Mouse (Mus musculus) kidney, adult 18-20 months (tissue): ENCODE measurements around the gene Msi2.

ENCODE experiments used
- DNase-seq: peaks from one replicate; pipeline ENCODE4 v3.0.0; 2021

The Msi2 gene

DNA sequence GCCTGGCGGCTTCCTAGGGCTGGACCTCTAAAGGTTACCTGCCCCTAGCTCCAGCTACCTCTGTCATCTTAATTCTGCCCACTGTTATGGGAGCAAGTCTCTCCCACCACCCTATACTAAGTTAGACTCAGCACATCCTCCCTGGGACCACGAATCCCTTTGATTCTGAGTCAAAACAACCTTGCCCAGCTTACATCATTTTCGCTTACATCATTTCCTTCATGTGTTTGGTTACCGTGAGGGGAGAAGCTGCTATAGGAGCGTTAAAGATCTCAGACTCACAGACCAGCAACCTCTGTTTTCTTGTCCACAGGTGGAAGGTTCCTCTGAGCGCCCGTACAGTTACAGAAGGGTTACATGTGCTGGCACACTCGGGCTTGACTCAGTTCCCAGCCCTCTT is 288.0 kb downstream of the Msi2 start:
- no peak for DNase-seq

DNA sequence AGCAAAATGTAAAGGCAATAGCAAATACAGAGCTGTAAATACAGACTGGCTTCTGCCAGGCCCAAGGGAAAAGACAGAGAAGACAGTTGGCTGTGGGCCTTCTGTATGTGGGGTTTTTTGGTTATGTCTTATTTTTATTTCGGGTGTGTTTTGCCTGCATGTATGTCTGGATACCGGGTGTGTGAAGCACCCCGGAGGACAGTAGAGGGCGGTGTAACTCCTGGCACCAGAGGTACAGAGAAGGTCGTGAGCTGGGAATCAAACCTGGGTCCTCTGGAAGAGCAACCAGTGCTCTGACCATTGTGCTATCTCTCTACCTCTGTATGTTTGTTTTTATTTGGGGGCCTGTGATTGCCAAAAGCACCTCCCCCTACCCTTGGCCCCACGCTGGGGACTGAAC is 288.6 kb downstream of the Msi2 start:
- no peak for DNase-seq

DNA sequence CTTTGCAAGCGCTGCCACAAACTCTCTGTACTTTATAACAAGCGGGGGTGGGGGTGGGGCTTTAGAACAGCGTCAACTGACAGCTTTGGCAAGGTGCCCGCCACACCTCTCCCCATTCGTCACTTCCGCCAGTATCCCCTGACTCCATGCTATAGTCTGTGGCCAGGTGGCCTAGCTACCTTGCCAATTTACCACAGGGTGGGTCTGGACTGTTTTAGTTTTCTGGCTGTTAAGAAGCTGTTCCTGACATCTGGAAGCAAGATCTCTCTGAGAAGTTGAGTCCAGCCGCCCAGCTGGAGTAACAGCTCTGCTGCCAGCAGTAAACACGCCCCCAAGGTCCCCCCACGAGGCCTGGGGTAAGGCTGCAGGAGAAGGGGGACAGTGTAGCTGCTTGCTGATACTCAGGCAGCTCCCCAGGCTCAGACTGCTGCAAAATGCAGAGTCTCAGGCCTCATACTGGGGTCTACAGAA is 292.6 kb downstream of the Msi2 start:
- no peak for DNase-seq

DNA sequence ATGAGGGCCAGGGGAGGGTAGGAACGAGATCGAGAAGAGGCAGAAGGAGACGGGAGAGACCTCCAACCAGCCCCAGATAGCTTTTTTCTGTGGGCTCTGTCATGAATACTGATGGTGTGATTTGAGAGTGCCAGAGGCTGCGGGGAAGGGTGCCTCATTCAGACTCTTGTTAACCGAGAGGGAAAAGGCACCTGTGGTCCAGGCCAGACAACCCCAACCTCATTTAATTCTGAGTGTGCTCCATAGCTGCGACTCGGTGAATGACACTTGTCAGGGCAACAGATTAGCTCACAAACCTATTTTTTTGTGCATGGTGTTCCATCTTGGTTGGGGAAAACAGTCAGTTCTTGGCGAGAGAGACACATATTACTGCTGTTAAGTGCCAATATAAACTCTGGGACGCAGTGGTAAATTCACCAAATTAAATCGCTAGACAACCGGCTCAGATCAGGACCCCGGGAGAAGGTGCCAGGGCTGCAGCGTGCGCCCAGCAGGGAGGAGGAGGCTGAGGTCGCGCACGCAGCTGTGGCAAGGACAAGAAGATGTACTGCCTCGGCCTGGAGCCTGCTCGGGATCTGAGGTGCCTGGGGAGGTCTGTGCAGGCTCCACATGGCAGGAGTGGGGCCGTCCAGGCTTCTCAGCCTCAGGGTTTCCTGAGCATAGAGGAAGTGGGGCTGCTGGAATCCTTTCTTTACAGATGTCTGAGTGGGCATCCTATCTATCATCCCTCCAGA is 294.1 kb downstream of the Msi2 start:
- DNase-seq = no peak

DNA sequence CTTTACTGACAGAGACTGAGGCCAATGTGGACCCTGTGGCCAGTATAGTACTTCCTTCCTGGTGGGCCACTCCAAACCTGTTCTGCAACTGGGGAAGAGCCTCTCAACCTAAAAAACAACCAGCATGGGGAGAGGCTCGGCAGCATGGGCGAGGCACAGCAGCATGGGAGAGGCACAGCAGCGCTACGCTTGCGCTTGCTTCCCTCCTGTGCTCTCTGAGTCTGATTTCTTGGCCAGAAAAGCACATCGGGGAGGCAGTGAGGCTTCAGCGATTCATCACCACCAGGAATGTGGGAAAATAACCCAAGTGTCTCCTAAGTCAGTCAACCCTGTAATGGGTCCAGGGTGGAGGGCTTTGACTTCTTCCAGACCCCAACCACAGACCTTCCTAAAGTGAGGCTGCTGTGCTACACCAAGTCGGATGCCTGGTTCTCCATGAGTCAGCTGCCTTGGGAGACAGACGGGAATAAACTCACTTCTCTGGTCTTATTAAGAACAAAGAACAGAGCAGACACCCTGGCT is 297.2 kb downstream of the Msi2 start:
- no peak for DNase-seq

DNA sequence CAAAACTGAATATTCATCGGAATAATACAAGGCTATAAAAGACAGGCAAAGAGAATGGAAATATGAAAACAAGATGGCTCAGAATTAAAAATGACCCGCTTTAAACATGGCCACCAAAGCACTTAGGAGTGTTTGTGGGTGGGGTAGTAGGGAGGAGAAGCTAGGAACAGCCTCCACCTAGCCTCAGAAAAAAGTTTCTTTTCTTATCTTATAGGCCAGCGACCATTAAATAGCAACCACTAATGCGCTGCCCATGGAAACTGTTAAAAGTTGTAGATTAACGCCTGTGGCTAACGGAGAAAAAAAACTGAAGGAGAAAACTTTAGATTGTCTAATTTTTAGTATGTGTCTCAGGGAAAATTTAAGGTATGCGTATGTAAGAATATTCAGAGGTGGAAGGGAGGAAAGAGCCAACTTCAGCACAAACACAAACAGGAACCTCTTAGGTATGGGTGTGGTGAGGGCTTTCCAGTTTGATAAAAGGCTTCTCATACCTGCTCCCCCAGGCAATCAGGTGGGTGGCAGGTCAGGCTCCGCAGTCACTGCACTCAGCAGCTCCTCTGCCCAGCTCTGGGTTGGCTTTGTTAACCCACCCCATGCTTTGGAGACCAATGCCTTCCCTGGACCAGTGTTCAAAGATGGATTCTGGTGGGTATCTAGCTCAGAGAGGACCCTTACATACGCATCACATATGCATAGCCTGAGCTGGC is 298.5 kb downstream of the Msi2 start:
- no peak for DNase-seq

DNA sequence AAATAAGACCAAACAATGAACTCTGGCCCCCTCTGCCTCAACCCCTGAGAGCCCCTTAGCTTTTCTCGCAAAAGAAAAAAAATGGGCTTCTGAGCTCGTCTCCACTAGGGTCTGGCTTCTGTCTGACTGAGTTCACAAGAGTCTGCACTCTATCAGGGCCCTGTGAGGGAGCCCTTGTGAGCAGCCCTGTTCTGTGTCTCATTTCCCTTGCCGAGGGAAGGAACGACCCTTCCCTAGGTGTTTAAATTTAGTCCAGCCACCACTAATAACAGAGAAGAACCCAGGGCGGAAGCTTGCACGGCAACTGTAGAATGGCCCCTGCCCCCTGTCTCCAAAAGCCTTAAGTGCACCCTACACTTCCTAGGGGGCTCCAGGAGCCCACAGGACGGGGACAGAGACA is 299.2 kb downstream of the Msi2 start:
- DNase-seq = no peak

DNA sequence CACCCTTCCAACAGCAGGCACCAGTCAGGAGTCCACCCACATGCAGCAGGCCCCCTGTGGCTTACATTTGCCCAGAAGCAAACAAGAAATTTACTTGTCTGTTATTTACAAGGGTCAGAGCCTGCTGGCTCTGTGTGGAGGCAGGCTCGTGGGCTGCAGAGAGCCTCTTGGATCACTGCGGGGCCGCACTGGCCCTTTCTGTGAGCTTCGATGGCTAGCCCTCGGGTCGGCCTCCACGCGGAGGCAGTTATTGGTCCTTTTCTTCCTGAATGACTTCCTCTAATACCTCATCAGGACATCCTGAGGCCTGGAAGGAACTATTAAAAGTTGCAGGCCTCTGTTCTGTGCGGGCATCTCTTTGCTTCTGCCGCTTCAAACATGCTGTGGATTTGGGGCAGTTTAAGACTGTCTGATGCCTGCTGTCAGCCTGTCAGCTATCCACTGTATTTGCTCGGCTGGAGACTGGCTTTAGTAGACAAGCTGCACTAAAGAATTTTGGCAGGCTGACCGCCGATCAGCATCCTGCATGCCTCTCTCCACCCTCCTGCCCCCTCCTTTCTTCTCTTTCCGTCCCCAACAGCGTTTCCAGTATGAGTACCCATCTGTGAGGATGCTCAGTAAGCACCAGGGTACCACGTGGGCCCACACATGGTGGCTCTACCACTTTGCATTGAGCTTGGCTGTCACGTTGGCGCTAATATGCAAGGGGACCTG is 304.0 kb downstream of the Msi2 start:
- no peak for DNase-seq

DNA sequence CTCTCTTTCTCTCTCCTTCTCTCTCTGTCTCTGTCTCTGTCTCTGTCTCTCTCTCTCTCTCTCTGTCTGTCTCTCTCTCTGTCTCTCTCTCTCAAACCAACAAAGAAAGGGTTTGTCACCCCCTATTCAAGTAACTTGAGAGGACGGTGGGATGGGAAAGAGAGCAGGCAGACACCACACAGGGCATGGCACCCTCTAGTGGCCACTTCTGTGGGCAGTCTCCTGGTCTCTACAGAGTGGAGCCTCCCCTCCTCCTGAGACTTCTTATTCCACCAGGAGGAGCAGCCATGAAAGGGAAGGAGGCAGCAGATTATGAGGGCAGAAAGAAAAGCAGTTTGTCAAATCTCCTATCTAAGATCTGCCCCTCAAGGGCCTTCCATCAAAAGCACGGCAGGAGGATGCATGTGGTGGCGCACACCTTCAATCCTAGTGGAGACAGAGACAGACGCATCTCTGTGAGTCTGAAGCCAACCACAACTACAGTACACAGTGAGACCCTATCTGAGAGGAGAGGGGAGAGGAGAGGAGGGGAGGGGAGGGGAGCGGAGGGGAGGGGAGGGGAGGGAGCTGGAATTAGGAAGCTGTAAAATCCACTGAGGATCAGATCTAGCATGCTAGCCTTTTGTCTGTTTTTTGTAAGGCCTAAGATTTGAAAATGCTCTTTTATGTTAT is 305.8 kb downstream of the Msi2 start:
- peak; percentile 73 for DNase-seq

DNA sequence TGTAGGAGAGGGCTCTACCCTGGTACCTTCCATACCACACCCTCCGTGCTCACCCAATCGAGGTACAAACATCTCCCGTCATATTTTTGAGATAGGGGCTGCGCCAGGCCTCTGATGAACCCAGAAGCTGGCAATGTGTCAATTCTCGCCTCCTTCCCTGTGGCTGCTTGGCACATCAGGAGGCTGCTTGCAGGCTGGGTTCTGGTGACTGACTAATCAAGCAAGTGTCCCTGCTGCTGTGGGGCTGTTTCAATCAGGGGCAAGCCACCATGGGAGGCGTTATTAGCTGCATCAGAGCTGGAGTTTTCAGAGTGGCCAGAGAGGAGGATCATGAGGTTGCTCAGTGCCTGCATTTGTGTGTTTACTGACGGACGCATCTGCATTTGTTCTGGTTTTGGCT is 310.0 kb downstream of the Msi2 start:
- no peak for DNase-seq

DNA sequence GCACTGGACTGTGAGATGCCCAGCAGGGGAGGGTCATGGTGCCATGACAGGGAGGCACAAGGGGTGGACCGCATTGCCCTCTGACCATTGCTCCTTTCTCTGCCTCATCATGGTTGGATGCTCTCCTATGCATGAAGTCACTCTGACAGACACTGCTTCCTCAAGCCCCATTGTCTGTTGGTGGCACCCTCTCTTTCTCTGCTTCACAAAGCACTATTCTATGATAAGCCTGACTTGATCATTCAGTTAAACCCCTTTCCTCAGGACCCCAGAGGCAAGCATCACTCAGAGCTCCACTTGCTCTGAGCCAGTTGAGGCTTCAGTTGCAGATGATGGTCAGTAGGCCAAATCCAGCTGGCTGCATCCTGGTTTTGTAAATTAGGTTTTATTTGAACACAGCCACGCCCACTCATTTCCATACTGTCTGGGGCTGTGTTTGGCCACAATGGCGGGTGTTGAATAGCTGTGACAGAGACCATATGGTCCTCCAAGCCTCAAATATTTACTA is 311.9 kb downstream of the Msi2 start:
- peak; percentile 49 for DNase-seq

DNA sequence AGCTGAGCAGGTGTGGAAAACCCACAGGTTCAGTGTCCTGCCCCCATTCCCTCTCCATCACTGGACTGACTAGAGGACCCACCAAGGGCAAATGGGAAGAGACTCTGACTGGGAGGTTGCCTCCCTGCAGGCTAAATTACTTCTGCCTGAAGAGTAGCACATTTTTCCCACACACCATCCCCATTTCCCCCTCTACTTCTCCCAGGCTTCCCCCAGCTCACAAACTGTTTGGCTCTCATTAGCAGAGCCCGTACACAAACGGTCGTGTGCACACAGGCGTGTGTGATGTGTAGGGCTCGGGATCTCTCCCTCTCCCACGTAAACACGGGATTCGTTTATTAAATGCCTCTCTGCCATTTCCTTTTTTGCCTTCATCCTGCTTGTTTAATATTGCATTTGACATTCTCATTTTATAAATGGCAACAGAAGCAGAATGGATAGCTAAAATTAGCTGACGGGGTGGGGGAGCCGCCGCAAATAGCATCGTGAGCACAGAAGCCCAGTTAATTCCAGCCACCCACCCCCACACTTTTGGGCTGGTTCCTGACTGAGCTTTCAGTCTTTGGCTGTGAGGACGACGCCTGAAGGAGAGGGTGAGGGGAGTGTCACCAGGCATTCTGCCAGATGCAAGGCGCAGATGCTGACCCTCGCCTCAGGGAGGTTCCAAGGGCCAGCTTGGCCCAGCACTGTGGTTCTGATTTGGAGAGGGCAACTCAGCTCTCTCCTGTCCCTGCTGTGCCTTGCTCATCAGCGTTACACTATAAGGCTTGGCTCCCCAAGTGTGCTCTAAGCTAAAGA is 313.3 kb downstream of the Msi2 start:
- peak; percentile 32 for DNase-seq

DNA sequence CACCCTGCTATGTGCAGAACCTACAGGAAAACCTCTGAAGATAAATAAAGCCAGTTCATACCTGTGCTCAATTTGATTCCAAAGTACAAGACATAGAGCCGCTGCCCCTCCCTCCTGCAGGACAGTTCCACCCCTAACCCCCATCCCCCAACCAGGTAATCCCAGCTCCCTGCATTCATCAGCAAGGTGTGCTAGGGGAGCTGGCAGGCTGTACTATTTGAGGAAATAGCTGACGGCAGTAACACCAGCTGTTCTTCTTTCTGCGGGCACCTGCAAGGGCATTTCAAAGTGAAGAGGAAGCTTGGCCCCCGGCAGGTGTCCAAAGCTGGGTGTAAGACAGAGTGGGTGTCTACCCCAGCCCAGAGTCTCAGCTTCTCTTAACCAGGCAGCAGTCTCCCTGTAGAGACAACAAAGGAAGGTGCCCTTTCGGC is 314.1 kb downstream of the Msi2 start:
- peak; percentile 39 for DNase-seq

DNA sequence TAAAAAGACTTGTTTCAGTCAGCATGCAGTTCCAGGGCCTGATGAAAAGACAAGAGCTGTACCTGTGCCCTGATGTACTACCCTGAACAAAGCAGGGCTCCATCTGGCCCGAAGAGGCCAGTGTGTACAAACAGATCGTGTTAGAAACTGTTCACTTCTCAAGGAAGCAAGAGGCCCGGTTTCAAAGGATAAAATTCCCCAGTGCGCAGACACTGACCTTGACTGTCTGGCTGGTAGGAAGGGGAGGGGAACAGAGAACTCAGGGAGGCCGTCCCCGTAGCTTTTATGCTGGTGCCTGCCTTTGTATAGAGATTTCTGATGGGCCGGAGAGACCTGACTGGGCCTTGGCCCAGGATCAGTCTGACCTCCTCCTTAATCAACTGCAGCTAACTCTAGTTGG is 316.0 kb downstream of the Msi2 start:
- no peak for DNase-seq

DNA sequence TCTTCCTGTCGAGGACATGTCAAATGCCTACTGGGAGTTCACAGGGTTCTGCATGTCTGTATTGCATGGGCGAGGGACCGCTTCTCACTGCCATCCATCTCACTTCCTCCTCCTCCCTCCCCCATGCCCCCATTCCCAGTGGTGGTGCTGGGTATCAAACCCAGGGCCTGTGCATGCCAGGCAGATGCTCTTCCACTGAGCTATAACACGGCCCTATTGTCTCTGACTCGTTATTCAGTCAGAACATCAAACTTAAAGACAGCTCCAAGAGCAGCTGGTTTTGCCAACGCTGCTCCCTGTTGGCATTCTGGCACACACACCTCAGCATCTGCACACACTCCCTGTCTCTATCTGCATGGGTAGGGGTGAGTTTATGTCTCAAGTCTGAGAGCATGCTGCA is 317.0 kb downstream of the Msi2 start:
- no peak for DNase-seq

DNA sequence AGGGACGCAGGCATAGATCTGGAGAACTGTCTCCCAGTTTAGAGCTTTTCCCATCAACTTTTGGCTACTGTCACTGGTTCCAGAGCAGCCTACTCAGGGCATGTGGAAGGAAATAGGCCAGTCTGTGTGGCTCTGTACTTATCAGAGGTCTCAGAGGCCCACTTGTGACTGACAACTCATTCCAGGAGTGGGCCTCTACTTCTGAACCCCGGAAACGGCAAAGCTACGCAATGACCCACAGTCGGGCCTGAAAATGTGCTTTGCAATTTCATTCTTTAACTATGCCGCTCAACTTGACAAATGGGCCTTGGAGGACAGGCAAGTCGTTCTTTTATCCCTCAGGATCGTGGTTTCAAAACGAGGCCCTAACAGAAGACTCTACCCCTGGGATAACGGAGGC is 317.4 kb downstream of the Msi2 start:
- no peak for DNase-seq

DNA sequence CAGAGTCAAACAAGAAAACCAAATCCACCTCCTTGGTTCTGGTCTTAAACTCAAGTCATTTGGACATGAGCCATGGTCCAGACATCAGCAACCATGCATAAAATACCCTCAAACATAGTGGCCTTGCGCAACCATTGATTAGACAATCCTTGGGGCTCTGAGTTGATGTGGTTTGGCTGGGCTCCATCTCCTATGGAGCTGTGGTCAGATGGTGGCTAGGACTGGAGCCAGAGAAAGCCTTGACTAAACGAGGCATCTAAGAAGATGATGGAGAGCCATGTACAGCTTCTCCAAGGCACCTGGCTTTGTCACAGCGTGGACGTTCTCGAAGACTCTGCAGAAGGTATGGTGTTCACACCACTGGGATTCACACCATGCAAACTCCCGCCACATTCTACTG is 318.1 kb downstream of the Msi2 start:
- DNase-seq = peak; percentile 43

DNA sequence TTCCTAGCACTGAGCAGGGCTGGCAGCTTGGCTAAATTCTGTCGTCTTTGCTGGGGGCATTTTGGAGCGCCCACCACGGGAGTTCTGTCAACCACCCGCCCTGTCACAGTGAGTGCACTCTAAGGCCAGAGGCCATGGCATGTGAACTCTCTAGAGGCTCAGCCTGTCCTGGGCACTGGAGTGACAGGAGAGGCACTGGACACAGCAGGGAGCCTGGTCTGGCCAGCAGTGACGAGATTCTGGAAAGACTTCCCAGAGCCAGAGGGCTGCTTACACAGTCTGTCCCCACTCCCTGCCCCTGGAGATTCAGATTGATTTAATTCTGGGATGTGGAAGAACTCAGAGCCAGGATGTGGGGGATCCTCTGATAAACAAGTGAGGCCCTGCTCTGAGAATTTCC is 318.9 kb downstream of the Msi2 start:
- no peak for DNase-seq

DNA sequence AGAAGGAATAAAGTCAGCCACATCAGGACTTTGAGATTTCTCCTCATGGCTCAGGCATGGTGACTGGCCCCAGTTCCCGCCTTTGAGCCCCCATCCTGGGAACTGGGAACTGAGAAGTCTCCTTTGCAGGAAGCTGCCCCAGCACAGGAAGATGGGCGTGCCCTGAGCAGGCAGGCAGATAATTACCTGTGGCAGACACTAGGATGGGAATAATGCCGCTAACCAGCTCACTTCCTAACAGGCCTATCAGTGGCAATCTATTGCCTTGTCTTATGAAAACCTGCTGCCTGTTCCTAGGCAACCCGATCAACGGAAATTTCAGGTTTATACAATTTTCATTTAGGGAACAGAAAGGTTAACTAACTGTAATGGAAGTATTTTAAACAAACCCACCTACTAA is 319.3 kb downstream of the Msi2 start:
- DNase-seq = no peak

DNA sequence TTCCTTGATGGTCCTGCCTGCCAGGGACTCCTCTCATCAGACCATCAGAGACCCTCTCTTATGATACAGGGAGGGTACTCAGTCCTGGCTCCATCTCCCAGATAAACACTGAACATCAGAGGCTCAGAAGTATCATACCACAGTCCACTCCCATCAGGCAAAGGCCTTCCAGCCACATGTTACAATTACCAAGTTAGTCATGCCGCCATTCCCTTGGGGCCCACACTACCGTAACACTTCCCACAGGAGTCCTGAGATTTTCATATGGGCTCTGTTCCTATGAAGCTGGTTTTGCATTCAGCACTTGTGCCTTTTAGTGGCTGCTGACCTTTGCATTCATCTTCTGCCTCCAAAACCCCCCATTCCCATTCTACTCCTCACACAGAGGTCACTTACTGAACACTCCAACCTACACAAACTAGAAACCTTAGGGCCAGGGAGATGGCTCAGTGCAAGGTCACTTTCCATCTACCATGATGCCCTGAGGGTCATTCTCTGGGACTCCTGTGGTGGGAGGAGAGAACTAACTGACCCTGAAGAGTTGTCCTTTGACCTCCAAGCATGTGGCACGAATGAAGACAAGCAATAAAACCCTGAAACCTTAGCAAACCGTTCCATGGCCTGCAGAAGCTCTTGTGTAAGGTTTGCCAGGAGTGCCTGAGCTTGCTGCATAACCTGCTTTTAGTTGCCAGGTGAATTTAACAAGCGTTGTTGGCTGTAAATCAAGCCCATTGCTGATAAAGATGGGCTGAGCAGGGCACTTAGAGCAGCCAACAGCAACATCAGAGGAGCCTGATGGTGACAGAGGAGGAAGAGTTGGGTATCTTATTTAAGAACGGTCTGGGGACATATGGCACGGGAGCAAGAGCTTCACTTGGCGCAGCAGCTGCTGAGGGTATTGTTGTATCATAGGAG is 323.0 kb downstream of the Msi2 start:
- DNase-seq = peak; percentile 13
